Mouse (Mus musculus) liver, embryonic 16.5 days (tissue): ENCODE measurements around the gene Pdzd11. TPM values are rescaled to one million over a fixed set of nuclear protein-coding genes. Genes with fewer than 3 reads are reported as not detected.

Source experiments
- ATAC-seq: fragments of 200-750 bp; cut with Nextera tagmentation; 2 replicates; pipeline ENCODE4 v1.8.0; 2017; ENCODE audit warnings: low read depth, mild to moderate bottlenecking, moderate number of reproducible peaks, moderate library complexity
- H3K27ac ChIP-seq: fragments of 300-500 bp; sonication (generic); 2 replicates; pipeline ENCODE4 v1.5.1; 2014; ENCODE audit warnings: mild to moderate bottlenecking, low read length
- H3K27me3 ChIP-seq: fragments of 300-500 bp; sonication (generic); 2 replicates; pipeline ENCODE4 v1.6.1; 2014; ENCODE audit warnings: low read depth, low read length, mixed read lengths; ENCODE audit not compliant: control insufficient read depth, insufficient read depth
- H3K36me3 ChIP-seq: fragments of 300-500 bp; sonication (generic); 2 replicates; pipeline ENCODE4 v1.6.1; 2014; ENCODE audit warnings: mild to moderate bottlenecking; ENCODE audit not compliant: control insufficient read depth, insufficient read depth
- H3K4me1 ChIP-seq: fragments of 300-500 bp; sonication (generic); 2 replicates; pipeline ENCODE4 v1.6.1; 2014; ENCODE audit warnings: low read depth, low read length, mixed read lengths; ENCODE audit not compliant: control insufficient read depth
- H3K4me2 ChIP-seq: fragments of 300-500 bp; sonication (generic); 2 replicates; pipeline ENCODE4 v1.6.1; 2014; ENCODE audit warnings: low read depth, low read length, mixed read lengths
- H3K4me3 ChIP-seq: fragments of 300-500 bp; sonication (generic); 2 replicates; pipeline ENCODE4 v1.5.1; 2014; ENCODE audit warnings: low read depth, mild to moderate bottlenecking, low read length
- H3K9ac ChIP-seq: fragments of 300-500 bp; sonication (generic); 2 replicates; pipeline ENCODE4 v1.6.1; 2014; ENCODE audit warnings: low read depth, low read length
- H3K9me3 ChIP-seq: fragments of 300-500 bp; sonication (generic); replicated peaks from 2 replicates; pipeline ENCODE4 v1.6.1; 2016; ENCODE audit warnings: low read length; ENCODE audit not compliant: control insufficient read depth
- WGBS: fragments of 180-500 bp; shearing (Covaris S2); extraction: QIAGEN DNeasy Blood & Tissue Kit; methylation state at CpG from one replicate; pipeline ENCODE4 v1.1.7; 2014; ENCODE audit not compliant: insufficient replicate concordance; 5-methylcytosine and 5-hydroxymethylcytosine counted together
- polyA plus RNA-seq: library from polyadenylated mRNA; unstranded; fragments of >200 nt; fragmentation: Nextera tagmentation; extraction: Ambion mirVana; gene quantifications from 2 replicates; pipeline ENCODE4 v1.2.1, GENCODE M21; 2015

The Pdzd11 gene
- 49.4 and 56.1 TPM in 2 replicates for polyA plus RNA-seq

DNA sequence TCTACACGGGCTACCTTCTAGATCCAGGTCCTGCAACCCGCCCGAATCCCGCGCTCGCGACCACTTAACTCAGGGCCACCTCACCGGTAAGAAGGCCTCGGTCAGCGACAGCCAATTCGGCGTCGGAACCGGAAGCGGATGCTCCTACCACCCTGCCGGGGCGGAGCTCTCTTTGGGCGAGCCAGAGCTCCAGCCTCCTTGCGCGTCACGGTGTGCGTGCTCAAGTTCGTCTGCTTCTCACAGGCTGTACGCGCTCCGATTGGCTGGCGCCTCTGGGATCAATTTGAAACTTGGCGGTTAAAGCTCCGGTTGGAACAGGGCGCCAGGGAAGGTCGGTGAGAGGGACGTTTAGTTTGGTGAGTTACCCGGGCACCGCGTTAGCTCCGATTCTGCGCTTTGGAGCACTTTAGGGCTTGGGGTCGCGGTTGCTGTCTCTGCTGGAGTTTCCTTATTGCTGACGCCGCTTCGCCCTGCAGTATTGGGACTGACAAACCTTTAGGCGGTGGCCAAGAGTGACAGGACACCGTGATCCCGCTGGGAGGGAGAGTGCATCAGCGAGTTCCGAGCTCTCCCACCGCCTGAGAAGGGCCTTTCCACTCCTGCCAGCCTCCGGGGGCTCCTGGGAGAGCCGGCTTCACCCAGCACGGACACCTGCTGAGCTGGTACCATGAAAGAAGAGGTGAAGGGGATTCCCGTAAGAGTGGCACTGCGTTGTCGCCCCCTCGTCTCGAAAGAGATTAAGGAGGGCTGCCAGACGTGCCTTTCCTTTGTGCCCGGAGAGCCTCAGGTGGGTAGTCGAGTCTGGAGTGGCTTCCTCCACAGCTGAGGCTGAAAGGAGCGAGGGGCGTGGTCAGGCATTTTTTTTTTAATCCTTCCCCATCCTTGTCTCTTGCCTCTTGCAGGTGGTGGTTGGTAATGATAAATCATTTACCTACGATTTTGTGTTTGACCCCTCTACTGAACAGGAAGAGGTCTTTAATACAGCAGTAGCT is at the start of gene Pdzd11:
Gene Pdzd11 (minus strand): TSS at position 767 of the 992 bp plus-strand sequence.
- ATAC-seq = peak; percentile 99
- whole genome bisulfite sequencing = 22% methylated on average over 62 of the region's 62 CpGs

DNA sequence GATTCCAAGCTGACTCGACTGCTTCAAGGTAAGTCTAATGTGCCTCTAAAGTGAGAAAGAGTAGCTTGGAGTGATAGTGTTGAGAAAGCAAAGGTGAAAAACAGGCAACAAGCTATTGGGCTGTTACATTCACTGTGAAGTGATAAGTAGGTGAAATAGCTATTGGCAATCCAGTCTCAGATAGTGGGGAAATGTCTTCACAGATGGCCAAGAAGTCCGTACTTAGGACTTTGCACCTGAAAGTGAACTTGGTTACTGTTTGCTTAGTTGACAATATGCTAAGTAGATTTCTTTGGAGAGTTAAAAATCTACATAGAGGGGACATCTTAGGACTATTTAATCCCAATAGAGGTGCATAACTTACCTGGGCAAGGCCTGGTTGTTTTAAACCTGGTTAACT is 38.5 kb upstream of the Pdzd11 start:
- 74% methylated on average over 2 of the region's 2 CpGs for WGBS
- Histone ChIP-seq H3K9ac (no peak overlapping the region), H3K4me1 (no peaks in the 10 kb centered on the region), H3K27me3 (no peaks in the 10 kb centered on the region), H3K4me2 (no peak overlapping the region), H3K4me3 (no peak overlapping the region), H3K36me3 (peaks cover 10% of the 10 kb centered on the region), H3K27ac (no peak overlapping the region), H3K9me3 (no peaks in the 10 kb centered on the region)
- no peak for ATAC-seq

More for the DNA sequence above, at the start of gene Pdzd11:
- Histone ChIP-seq H3K27me3 (no peaks in the 10 kb centered on the region), H3K9me3 (no peaks in the 10 kb centered on the region), H3K4me2 (peak within 1 kb of the TSS; percentile 57), H3K36me3 (peaks cover 10% of the 10 kb centered on the region), H3K27ac (peak within 1 kb of the TSS; percentile 80), H3K9ac (peak within 1 kb of the TSS; percentile 83), H3K4me1 (peaks cover 7% of the 10 kb centered on the region), H3K4me3 (peak within 1 kb of the TSS; percentile 81)

DNA sequence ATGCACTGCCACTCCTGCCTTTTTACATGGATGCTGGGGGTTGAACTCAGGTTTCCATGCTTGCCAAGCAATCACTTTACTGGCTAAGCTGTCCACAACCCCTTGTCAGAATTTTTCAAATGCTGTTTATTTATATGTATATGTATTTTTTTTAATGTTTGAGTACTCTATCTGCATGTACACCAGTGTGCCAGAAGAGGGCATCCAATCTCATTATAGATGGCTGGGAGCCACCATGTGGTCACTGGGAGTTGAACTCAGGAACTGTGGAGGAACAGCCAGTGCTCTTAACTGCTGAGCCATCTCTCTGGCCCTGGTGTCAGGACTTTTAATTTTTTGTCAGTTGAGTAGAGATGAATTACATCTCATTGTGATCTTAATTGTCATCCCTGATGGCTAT is 26.5 kb upstream of the Pdzd11 start:
- Histone ChIP-seq H3K4me1 (no peaks in the 10 kb centered on the region), H3K4me2 (no peak overlapping the region), H3K4me3 (no peak overlapping the region), H3K9ac (no peak overlapping the region), H3K27me3 (no peaks in the 10 kb centered on the region), H3K36me3 (no peaks in the 10 kb centered on the region; the same call in 1 of the 2 replicates), H3K27ac (no peak overlapping the region), H3K9me3 (no peaks in the 10 kb centered on the region)
- no peak for ATAC-seq

- no peaks in the 10 kb centered on the region for H3K9me3 ChIP-seq
- H3K27ac ChIP-seq = no peak overlapping the region
- no peak overlapping the region for H3K4me2 ChIP-seq
- H3K36me3 ChIP-seq = peaks cover 20% of the 10 kb centered on the region
- ATAC-seq = no peak; the same call in 1 of the 2 replicates
- WGBS = 55% methylated on average over 8 of the region's 8 CpGs
- H3K27me3 ChIP-seq = no peaks in the 10 kb centered on the region
- no peaks in the 10 kb centered on the region for H3K4me1 ChIP-seq
- H3K9ac ChIP-seq = no peak overlapping the region
- H3K4me3 ChIP-seq = no peak overlapping the region
Measured at GRCm38 (mm10) chrX:100638477-100638876, 12.1 kb upstream of the Pdzd11 start.

DNA sequence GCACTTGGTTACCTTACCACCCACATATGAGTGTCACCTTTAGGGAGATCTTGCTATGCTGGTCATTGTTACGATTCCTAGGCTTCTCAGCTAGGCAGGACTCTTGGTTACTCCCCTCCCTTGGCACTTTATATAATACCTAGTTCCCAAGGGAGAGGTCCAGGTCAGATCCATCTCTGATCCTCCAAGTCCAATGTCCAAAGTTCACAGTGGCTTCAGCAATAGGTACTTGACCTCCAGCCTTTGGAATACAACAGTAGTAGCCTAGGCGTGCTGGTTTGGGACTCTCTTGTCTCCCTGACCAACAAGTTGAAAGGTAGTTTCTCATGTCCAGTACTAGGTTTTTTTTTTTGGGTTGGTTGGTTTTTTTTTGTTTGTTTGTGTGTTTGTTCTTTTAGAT is 2.7 kb upstream of the Pdzd11 start:
- H3K4me3 ChIP-seq = no peak overlapping the region

GRCm38 (mm10) chrX:100625546-100625801 is 894 bp downstream of the Pdzd11 start, which contains the start of gene Kif4:
Gene Kif4 (plus strand): TSS chrX:100625737.
- Histone ChIP-seq H3K4me2 (peak within 1 kb of the TSS; percentile 57), H3K4me1 (peaks cover 7% of the 10 kb centered on the region), H3K9ac (peak within 1 kb of the TSS; percentile 83), H3K27ac (peak within 1 kb of the TSS; percentile 80), H3K27me3 (no peaks in the 10 kb centered on the region), H3K9me3 (no peaks in the 10 kb centered on the region), H3K36me3 (peaks cover 10% of the 10 kb centered on the region), H3K4me3 (peak within 1 kb of the TSS; percentile 81)
- ATAC-seq = no peak
- 20% methylated on average over 3 of the region's 3 CpGs for WGBS

More for the DNA sequence above, 2.7 kb upstream of the Pdzd11 start:
- Histone ChIP-seq H3K36me3 (peaks cover 3% of the 10 kb centered on the region; the same call in 1 of the 2 replicates), H3K4me1 (peaks cover 5% of the 10 kb centered on the region), H3K9me3 (no peaks in the 10 kb centered on the region), H3K4me2 (no peak overlapping the region), H3K27me3 (no peaks in the 10 kb centered on the region), H3K9ac (no peak overlapping the region), H3K27ac (no peak overlapping the region)
- 68% methylated on average over 2 of the region's 2 CpGs for WGBS
- no peak for ATAC-seq

DNA sequence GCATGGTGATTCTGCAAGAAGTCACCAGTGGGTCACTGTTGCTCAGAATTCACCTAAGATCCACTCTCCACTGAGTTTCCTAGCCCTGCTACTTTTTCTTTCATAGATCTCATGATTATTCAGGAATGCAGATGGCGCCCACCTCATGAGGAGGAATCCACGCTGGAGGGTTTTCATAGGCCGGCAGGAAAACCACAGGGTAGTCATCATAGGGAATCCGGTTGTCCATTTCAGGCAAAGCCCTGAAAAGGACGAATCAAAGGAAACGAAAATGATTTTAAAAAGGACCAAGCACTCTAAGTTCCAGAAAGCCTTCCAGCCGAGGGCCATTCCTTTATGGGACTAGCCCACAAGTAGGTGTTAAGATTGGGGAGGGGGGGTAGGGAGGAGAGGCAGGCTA is 1.2 kb downstream of the Pdzd11 start:
- Histone ChIP-seq H3K9me3 (no peaks in the 10 kb centered on the region), H3K36me3 (peaks cover 10% of the 10 kb centered on the region), H3K9ac (peak overlapping the region; percentile 71), H3K27me3 (no peaks in the 10 kb centered on the region), H3K4me2 (peak overlapping the region; percentile 56), H3K4me1 (peaks cover 7% of the 10 kb centered on the region), H3K27ac (no peak overlapping the region; the same call in 1 of the 2 replicates), H3K4me3 (peak overlapping the region; percentile 81)
- 21% methylated on average over 7 of the region's 7 CpGs for WGBS
- no peak for ATAC-seq

DNA sequence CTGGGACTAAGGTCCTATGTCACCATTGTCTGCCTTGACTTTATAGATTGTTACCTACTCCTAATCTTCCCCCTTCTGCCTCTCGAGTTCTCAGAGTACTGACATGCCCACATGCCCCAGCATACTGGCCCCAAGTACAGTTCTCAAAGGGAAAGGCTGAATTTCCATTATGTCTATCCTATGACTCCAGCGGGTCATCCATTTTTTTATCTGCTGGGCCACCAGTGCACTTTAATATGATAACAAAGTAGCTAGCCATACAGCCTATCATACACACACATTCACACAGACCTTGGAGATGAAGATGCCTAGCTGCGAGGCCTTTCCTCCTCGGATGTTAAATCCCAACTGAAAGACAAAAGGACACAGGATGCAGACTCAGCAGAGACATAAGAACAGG is 2.1 kb downstream of the Pdzd11 start:
- 38% methylated on average over 4 of the region's 4 CpGs for WGBS
- Histone ChIP-seq H3K9ac (no peak overlapping the region), H3K4me1 (peaks cover 7% of the 10 kb centered on the region), H3K4me3 (peak overlapping the region; percentile 81), H3K4me2 (peak overlapping the region; percentile 56), H3K36me3 (peaks cover 10% of the 10 kb centered on the region), H3K27me3 (no peaks in the 10 kb centered on the region), H3K27ac (peak overlapping the region; percentile 59), H3K9me3 (no peaks in the 10 kb centered on the region)
- ATAC-seq = peak; percentile 7; the same call in 1 of the 2 replicates

DNA sequence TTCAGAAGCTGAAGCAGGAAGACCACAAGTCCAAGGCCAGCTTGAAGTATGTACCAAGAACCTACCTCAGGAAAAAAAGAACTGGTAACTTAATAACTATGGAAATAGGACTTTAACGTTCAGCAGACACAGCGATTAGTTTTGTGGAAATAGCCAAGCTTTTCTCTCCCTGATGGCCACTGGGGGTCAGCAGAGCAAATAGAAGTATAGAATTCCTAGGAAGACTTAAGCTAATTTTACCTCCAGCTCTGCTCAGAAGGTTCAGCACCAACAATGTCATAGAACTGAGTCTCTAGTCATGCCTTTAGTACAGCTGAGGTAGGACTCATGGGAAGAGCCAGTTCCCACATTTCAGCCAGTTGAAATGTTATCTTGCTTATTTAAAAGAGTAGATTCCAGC is 5.0 kb downstream of the Pdzd11 start:
- no peaks in the 10 kb centered on the region for H3K9me3 ChIP-seq
- H3K36me3 ChIP-seq = peaks cover 10% of the 10 kb centered on the region
- no peak overlapping the region for H3K27ac ChIP-seq
- no peak overlapping the region for H3K4me3 ChIP-seq
- no peak for ATAC-seq
- H3K9ac ChIP-seq = no peak overlapping the region
- WGBS = 60% methylated on average over 2 of the region's 2 CpGs
- H3K4me1 ChIP-seq = peaks cover 7% of the 10 kb centered on the region
- peaks cover 2% of the 10 kb centered on the region for H3K27me3 ChIP-seq
- no peak overlapping the region for H3K4me2 ChIP-seq
